Mouse (Mus musculus): ENCODE measurements around the gene Hs6st1. TPM values are rescaled to one million over a fixed set of nuclear protein-coding genes. Genes with fewer than 3 reads are reported as not detected.

Gene Hs6st1
- polyA plus RNA-seq (2014; fragmentation: Illumina TruSeq; extraction: RNeasy Lipid Tissue Mini Kit (QIAGEN cat#74804); ENCODE audit: low read depth, low replicate concordance): 22.0 TPM

DNA sequence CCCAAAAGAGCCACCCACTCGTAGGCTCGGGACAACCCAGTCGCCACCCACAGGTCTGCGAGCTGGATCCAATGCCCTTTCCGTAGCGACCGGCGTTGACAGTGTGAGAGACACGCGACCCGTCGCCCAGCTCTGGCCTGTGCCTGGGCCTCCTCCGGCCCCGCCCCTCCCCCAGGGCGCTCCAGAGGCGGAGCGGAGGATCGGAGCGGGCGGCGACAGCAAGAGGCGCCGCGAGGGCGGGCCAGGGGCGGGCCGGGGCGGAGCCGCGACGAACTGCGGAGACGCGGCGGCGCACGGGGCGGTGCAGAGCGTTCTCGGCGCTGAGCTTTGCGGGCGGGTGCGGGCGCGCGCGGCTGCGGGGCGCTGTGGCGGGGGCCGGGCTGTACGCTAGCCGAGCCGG lies at the start of gene Hs6st1:
Hs6st1 (plus strand) TSS at position 325 of the 400 bp plus-strand sequence.

Other genes starting within 250 kb of the Hs6st1 start
- 18.2 TPM for gene Uggt1, start 176.3 kb downstream of the Hs6st1 start, polyA plus RNA-seq (2014; fragmentation: Illumina TruSeq; extraction: RNeasy Lipid Tissue Mini Kit (QIAGEN cat#74804); ENCODE audit: low read depth, low replicate concordance)
- gene Neurl3, start 206.3 kb downstream of the Hs6st1 start, polyA plus RNA-seq (2014; fragmentation: Illumina TruSeq; extraction: RNeasy Lipid Tissue Mini Kit (QIAGEN cat#74804); ENCODE audit: low read depth, low replicate concordance): 4.7 TPM
- 8.5 TPM for gene Arid5a, start 239.3 kb downstream of the Hs6st1 start, polyA plus RNA-seq (2014; fragmentation: Illumina TruSeq; extraction: RNeasy Lipid Tissue Mini Kit (QIAGEN cat#74804); ENCODE audit: low read depth, low replicate concordance)